Mouse (Mus musculus): ENCODE data around the gene Ptpn3. TPM values are rescaled to one million over a fixed set of nuclear protein-coding genes. Genes with fewer than 3 reads are reported as not detected.
A peak's percentile ranks its signal among the peaks of the same experiment; 100 is the strongest.

The Ptpn3 gene
- polyA plus RNA-seq, 1 experiment from 2014 or later = 8.1 TPM

- no peaks in the 10 kb centered on the region for H3K36me3 ChIP-seq (ENCODE audit: control insufficient read depth, insufficient read depth, low read length)
- no peaks in the 10 kb centered on the region for H3K27me3 ChIP-seq (ENCODE audit: control insufficient read depth, insufficient read depth, low read length)
- WGBS = 38% methylated on average over 10 of the region's 10 CpGs
- H3K4me1 ChIP-seq (ENCODE audit: control insufficient read depth, insufficient read depth, low read length) = 0 out of 2 replicates have a peak, but pooled peaks cover 6% of the 10 kb centered on the region
- H3K4me3 ChIP-seq (ENCODE audit: low read depth, low read length) = no peak overlapping the region
- no peaks in the 10 kb centered on the region for H3K9me3 ChIP-seq (ENCODE audit: control insufficient read depth, low read depth, low read length)
- no peak overlapping the region for H3K9ac ChIP-seq (replicated peaks; ENCODE audit: low read depth, low read length)
- no peak overlapping the region for H3K27ac ChIP-seq (ENCODE audit: low read length)
- no peak for ATAC-seq (ENCODE audit: insufficient number of reproducible peaks, insufficient read depth, low FRiP score, low read depth)
- H3K4me2 ChIP-seq (replicated peaks; ENCODE audit: low read depth, low read length) = no peak overlapping the region
Observed at GRCm38 (mm10) chr4:57162789-57163722, 138.6 kb downstream of the Ptpn3 start.

GRCm38 (mm10) chr4:57160571-57160970, 141.1 kb downstream of the Ptpn3 start:
- 77% methylated on average over 7 of the region's 7 CpGs for WGBS
- no peak for ATAC-seq (ENCODE audit: insufficient number of reproducible peaks, insufficient read depth, low FRiP score, low read depth)
- Histone ChIP-seq H3K4me3 (ENCODE audit: low read depth, low read length) (no peak overlapping the region), H3K9ac (replicated peaks; ENCODE audit: low read depth, low read length) (no peak overlapping the region), H3K9me3 (ENCODE audit: control insufficient read depth, low read depth, low read length) (no peaks in the 10 kb centered on the region), H3K4me1 (ENCODE audit: control insufficient read depth, insufficient read depth, low read length) (peaks cover under 1% of the 10 kb centered on the region; the same call in 1 of the 2 replicates), H3K27me3 (ENCODE audit: control insufficient read depth, insufficient read depth, low read length) (no peaks in the 10 kb centered on the region), H3K27ac (ENCODE audit: low read length) (no peak overlapping the region), H3K4me2 (replicated peaks; ENCODE audit: low read depth, low read length) (no peak overlapping the region), H3K36me3 (ENCODE audit: control insufficient read depth, insufficient read depth, low read length) (no peaks in the 10 kb centered on the region)

GRCm38 (mm10) chr4:57156549-57157169, 145.0 kb downstream of the Ptpn3 start:
- Histone ChIP-seq H3K27me3 (ENCODE audit: control insufficient read depth, insufficient read depth, low read length) (no peaks in the 10 kb centered on the region), H3K9me3 (ENCODE audit: control insufficient read depth, low read depth, low read length) (no peaks in the 10 kb centered on the region), H3K9ac (replicated peaks; ENCODE audit: low read depth, low read length) (no peak overlapping the region), H3K36me3 (ENCODE audit: control insufficient read depth, insufficient read depth, low read length) (no peaks in the 10 kb centered on the region), H3K4me3 (ENCODE audit: low read depth, low read length) (no peak overlapping the region), H3K4me1 (ENCODE audit: control insufficient read depth, insufficient read depth, low read length) (peaks cover 13% of the 10 kb centered on the region; the same call in 1 of the 2 replicates), H3K4me2 (replicated peaks; ENCODE audit: low read depth, low read length) (no peak overlapping the region), H3K27ac (ENCODE audit: low read length) (peak overlapping the region; percentile 79; the same call in 1 of the 2 replicates)
- 72% methylated on average over 8 of the region's 8 CpGs for WGBS
- ATAC-seq (ENCODE audit: insufficient number of reproducible peaks, insufficient read depth, low FRiP score, low read depth) = peak; percentile 79; the same call in 1 of the 2 replicates

- peak; percentile 75 for ATAC-seq (ENCODE audit: insufficient number of reproducible peaks, insufficient read depth, low FRiP score, low read depth)
- no peak overlapping the region for H3K4me3 ChIP-seq (ENCODE audit: low read depth, low read length)
Observed at GRCm38 (mm10) chr4:57153838-57154237, 147.8 kb downstream of the Ptpn3 start.

GRCm38 (mm10) chr4:57153068-57153835, 148.4 kb downstream of the Ptpn3 start:
- 12% methylated on average over 9 of the region's 9 CpGs for WGBS
- Histone ChIP-seq H3K27me3 (ENCODE audit: control insufficient read depth, insufficient read depth, low read length) (no peaks in the 10 kb centered on the region), H3K9me3 (ENCODE audit: control insufficient read depth, low read depth, low read length) (no peaks in the 10 kb centered on the region), H3K36me3 (ENCODE audit: control insufficient read depth, insufficient read depth, low read length) (no peaks in the 10 kb centered on the region), H3K4me1 (ENCODE audit: control insufficient read depth, insufficient read depth, low read length) (peaks cover 13% of the 10 kb centered on the region; the same call in 1 of the 2 replicates), H3K4me2 (replicated peaks; ENCODE audit: low read depth, low read length) (peak overlapping the region; percentile 21; the same call in 1 of the 2 replicates), H3K27ac (ENCODE audit: low read length) (peak overlapping the region; percentile 92), H3K4me3 (ENCODE audit: low read depth, low read length) (no peak overlapping the region), H3K9ac (replicated peaks; ENCODE audit: low read depth, low read length) (peak overlapping the region; percentile 11; the same call in 1 of the 2 replicates)
- ATAC-seq (ENCODE audit: insufficient number of reproducible peaks, insufficient read depth, low FRiP score, low read depth) = peak; percentile 84

More at GRCm38 (mm10) chr4:57153838-57154237, 147.8 kb downstream of the Ptpn3 start:
- Histone ChIP-seq H3K9me3 (ENCODE audit: control insufficient read depth, low read depth, low read length) (no peaks in the 10 kb centered on the region), H3K27ac (ENCODE audit: low read length) (peak overlapping the region; percentile 92), H3K27me3 (ENCODE audit: control insufficient read depth, insufficient read depth, low read length) (no peaks in the 10 kb centered on the region), H3K4me2 (replicated peaks; ENCODE audit: low read depth, low read length) (peak overlapping the region; percentile 21; the same call in 1 of the 2 replicates), H3K9ac (replicated peaks; ENCODE audit: low read depth, low read length) (peak overlapping the region; percentile 11; the same call in 1 of the 2 replicates), H3K36me3 (ENCODE audit: control insufficient read depth, insufficient read depth, low read length) (no peaks in the 10 kb centered on the region), H3K4me1 (ENCODE audit: control insufficient read depth, insufficient read depth, low read length) (peaks cover 13% of the 10 kb centered on the region; the same call in 1 of the 2 replicates)
- 39% methylated on average over 8 of the region's 8 CpGs for WGBS

- Histone ChIP-seq H3K4me3 (ENCODE audit: low read depth, low read length) (no peak overlapping the region), H3K27me3 (ENCODE audit: control insufficient read depth, insufficient read depth, low read length) (no peaks in the 10 kb centered on the region), H3K27ac (ENCODE audit: low read length) (no peak overlapping the region), H3K9ac (replicated peaks; ENCODE audit: low read depth, low read length) (no peak overlapping the region), H3K9me3 (ENCODE audit: control insufficient read depth, low read depth, low read length) (no peaks in the 10 kb centered on the region), H3K4me2 (replicated peaks; ENCODE audit: low read depth, low read length) (no peak overlapping the region), H3K36me3 (ENCODE audit: control insufficient read depth, insufficient read depth, low read length) (no peaks in the 10 kb centered on the region), H3K4me1 (ENCODE audit: control insufficient read depth, insufficient read depth, low read length) (no peaks in the 10 kb centered on the region)
- no peak for ATAC-seq (ENCODE audit: insufficient number of reproducible peaks, insufficient read depth, low FRiP score, low read depth)
- WGBS = 58% methylated on average over 3 of the region's 3 CpGs
Observed at GRCm38 (mm10) chr4:57148182-57148581, 153.5 kb downstream of the Ptpn3 start.

- peak within 1 kb of the TSS; percentile 47 for H3K4me3 ChIP-seq (ENCODE audit: low read depth, low read length)
- no peaks in the 10 kb centered on the region for H3K9me3 ChIP-seq (ENCODE audit: control insufficient read depth, low read depth, low read length)
- peak; percentile 86 for ATAC-seq (ENCODE audit: insufficient number of reproducible peaks, insufficient read depth, low FRiP score, low read depth)
- peak within 1 kb of the TSS; percentile 53; the same call in 1 of the 2 replicates for H3K9ac ChIP-seq (replicated peaks; ENCODE audit: low read depth, low read length)
- 1% methylated on average over 66 of the region's 142 CpGs for whole genome bisulfite sequencing
- H3K27me3 ChIP-seq (ENCODE audit: control insufficient read depth, insufficient read depth, low read length) = peaks cover 8% of the 10 kb centered on the region; the same call in 1 of the 2 replicates
- no peak within 1 kb of the TSS for H3K27ac ChIP-seq (ENCODE audit: low read length)
- no peaks in the 10 kb centered on the region for H3K36me3 ChIP-seq (ENCODE audit: control insufficient read depth, insufficient read depth, low read length)
- peaks cover 14% of the 10 kb centered on the region for H3K4me1 ChIP-seq (ENCODE audit: control insufficient read depth, insufficient read depth, low read length)
- peak within 1 kb of the TSS; percentile 89 for H3K4me2 ChIP-seq (replicated peaks; ENCODE audit: low read depth, low read length)
Observed at GRCm38 (mm10) chr4:57143026-57143937, 158.4 kb downstream of the Ptpn3 start, which contains the start of gene Epb41l4b. Gene Epb41l4b, minus strand, starts transcription at chr4:57143437.

All from stomach, embryonic 14.5 days (tissue).